Mouse (Mus musculus): ENCODE measurements around the gene AC161166.1. TPM values are rescaled to one million over a fixed set of nuclear protein-coding genes. Genes with fewer than 3 reads are reported as not detected.
"Not testable (repeated sequence)": the region's sequence is repeated elsewhere in the genome, so short reads cannot be mapped to it uniquely, and the experiment has no call there.

AC161166.1 gene
- polyA plus RNA-seq, 1 experiment from 2014 or later: 0.59 TPM

- H3K27me3 ChIP-seq (ENCODE audit: control insufficient read depth, insufficient read depth, low read length): peaks cover 13% of the 10 kb centered on the region
- H3K4me2 ChIP-seq: no peak overlapping the region
- WGBS: 21% methylated on average over 10 of the region's 10 CpGs
- peaks cover 41% of the 10 kb centered on the region for H3K4me1 ChIP-seq (ENCODE audit: control insufficient read depth, insufficient read depth, low read length)
- H3K4me3 ChIP-seq (ENCODE audit: low read depth, low read length): no peak overlapping the region
- no peaks in the 10 kb centered on the region for H3K9me3 ChIP-seq (ENCODE audit: control insufficient read depth, low read length)
- ATAC-seq (ENCODE audit: low FRiP score) (no peak), DNase-seq (ENCODE audit: low spot score, missing footprints) (no peak)
- peak overlapping the region; percentile 31; the same call in 1 of the 2 replicates for H3K9ac ChIP-seq (ENCODE audit: low read length)
- H3K36me3 ChIP-seq (ENCODE audit: control insufficient read depth, insufficient read depth, low read length): peaks cover 11% of the 10 kb centered on the region
- H3K27ac ChIP-seq (ENCODE audit: low read depth, low read length): no peak overlapping the region
These were observed 8.3 kb downstream of the AC161166.1 start for GRCm38 (mm10) chr7:24504004-24504403.

- no peak for ATAC-seq (ENCODE audit: low FRiP score)
- Histone ChIP-seq H3K36me3 (ENCODE audit: control insufficient read depth, insufficient read depth, low read length) (peaks cover 11% of the 10 kb centered on the region), H3K27ac (ENCODE audit: low read depth, low read length) (no peak overlapping the region), H3K27me3 (ENCODE audit: control insufficient read depth, insufficient read depth, low read length) (peaks cover 18% of the 10 kb centered on the region), H3K4me1 (ENCODE audit: control insufficient read depth, insufficient read depth, low read length) (peaks cover 33% of the 10 kb centered on the region), H3K9ac (ENCODE audit: low read length) (no peak overlapping the region), H3K9me3 (ENCODE audit: control insufficient read depth, low read length) (no peaks in the 10 kb centered on the region), H3K4me3 (ENCODE audit: low read depth, low read length) (no peak overlapping the region), H3K4me2 (no peak overlapping the region)
- no peak for DNase-seq (ENCODE audit: low spot score, missing footprints)
- WGBS: 55% methylated on average over 21 of the region's 21 CpGs
These were observed 10.8 kb downstream of the AC161166.1 start for GRCm38 (mm10) chr7:24501492-24501891.

- H3K9me3 ChIP-seq (ENCODE audit: control insufficient read depth, low read length): no peaks in the 10 kb centered on the region
- H3K27ac ChIP-seq (ENCODE audit: low read depth, low read length): no peak overlapping the region
- H3K4me2 ChIP-seq: no peak overlapping the region
- no peak overlapping the region for H3K4me3 ChIP-seq (ENCODE audit: low read depth, low read length)
- ATAC-seq (ENCODE audit: low FRiP score): no peak
- no peak for DNase-seq (ENCODE audit: low spot score, missing footprints)
- peaks cover 29% of the 10 kb centered on the region for H3K4me1 ChIP-seq (ENCODE audit: control insufficient read depth, insufficient read depth, low read length)
- H3K36me3 ChIP-seq (ENCODE audit: control insufficient read depth, insufficient read depth, low read length): peaks cover 11% of the 10 kb centered on the region
- 29% methylated on average over 7 of the region's 7 CpGs for WGBS
- peaks cover 18% of the 10 kb centered on the region for H3K27me3 ChIP-seq (ENCODE audit: control insufficient read depth, insufficient read depth, low read length)
- no peak overlapping the region for H3K9ac ChIP-seq (ENCODE audit: low read length)
These were observed 11.3 kb downstream of the AC161166.1 start for GRCm38 (mm10) chr7:24500929-24501328.

DNA sequence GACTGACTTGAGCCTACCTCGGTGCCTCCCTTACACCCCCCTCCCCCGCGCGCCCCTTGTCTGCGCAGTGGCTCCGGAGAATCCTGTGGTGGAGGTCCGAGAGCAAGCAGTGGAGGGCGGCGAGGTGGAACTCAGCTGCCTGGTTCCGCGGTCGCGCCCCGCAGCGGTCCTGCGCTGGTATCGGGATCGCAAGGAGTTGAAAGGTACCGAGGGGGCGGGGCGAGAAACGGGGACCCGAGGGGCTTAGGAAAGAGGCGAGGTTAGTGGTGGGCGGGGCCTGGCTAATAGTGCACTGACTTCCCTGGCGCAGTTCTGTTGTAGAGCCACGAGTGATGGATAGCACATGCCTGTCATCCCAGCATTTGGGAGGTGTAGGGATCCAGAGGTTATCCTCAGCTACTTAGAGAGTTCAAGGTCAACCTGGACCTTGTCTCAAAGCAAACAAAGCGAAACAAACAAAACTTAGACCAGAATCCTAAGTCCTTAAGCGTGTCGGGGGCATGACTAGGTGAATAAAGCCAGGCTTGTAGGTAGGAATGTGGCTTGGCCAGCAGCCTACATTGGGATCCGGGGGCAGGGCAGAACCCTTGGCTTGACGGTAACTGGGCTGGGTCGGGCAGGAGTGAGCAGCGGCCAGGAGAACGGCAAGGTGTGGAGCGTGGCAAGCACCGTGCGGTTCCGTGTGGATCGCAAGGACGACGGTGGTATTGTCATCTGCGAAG, 12.2 kb downstream of the AC161166.1 start:
- Histone ChIP-seq H3K36me3 (ENCODE audit: control insufficient read depth, insufficient read depth, low read length) (peaks cover 11% of the 10 kb centered on the region), H3K9me3 (ENCODE audit: control insufficient read depth, low read length) (no peaks in the 10 kb centered on the region), H3K4me1 (ENCODE audit: control insufficient read depth, insufficient read depth, low read length) (peaks cover 20% of the 10 kb centered on the region), H3K4me3 (ENCODE audit: low read depth, low read length) (no peak overlapping the region), H3K9ac (ENCODE audit: low read length) (0 out of 2 replicates have a peak overlapping the region, but pooled peaks have one; percentile 10), H3K27me3 (ENCODE audit: control insufficient read depth, insufficient read depth, low read length) (peaks cover 18% of the 10 kb centered on the region), H3K4me2 (peak overlapping the region; percentile 31; the same call in 1 of the 2 replicates), H3K27ac (ENCODE audit: low read depth, low read length) (no peak overlapping the region)
- peak; percentile 31; the same call in 1 of the 2 replicates for ATAC-seq (ENCODE audit: low FRiP score)
- DNase-seq (ENCODE audit: low spot score, missing footprints): peak; percentile 92
- 17% methylated on average over 43 of the region's 43 CpGs for WGBS

DNA sequence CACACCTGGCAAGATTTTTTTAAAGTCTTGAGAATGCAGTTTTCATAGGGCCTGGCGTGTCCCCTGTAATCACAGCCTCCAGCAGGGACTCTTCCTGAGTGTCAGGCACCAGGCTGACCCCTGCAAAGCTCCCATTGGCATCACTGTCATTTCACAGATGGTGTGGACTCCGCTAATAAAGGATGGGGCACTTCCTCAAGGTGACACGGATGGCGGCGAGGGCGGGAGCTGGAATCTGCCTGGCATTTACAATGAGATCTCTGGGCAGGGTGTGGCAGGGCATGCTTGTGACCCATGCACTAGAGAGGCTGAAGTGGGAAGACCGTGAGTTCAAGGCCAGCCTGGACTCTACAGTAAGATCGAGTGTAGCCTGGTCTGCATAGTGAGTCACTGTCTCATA, 24.0 kb downstream of the AC161166.1 start:
- no peak overlapping the region for H3K9ac ChIP-seq (ENCODE audit: low read length)
- no peak overlapping the region for H3K4me3 ChIP-seq (ENCODE audit: low read depth, low read length)
- peaks cover 20% of the 10 kb centered on the region for H3K4me1 ChIP-seq (ENCODE audit: control insufficient read depth, insufficient read depth, low read length)
- no peak overlapping the region for H3K27ac ChIP-seq (ENCODE audit: low read depth, low read length)
- WGBS: 87% methylated on average over 8 of the region's 8 CpGs
- no peaks in the 10 kb centered on the region for H3K27me3 ChIP-seq (ENCODE audit: control insufficient read depth, insufficient read depth, low read length)
- H3K9me3 ChIP-seq (ENCODE audit: control insufficient read depth, low read length): no peaks in the 10 kb centered on the region
- ATAC-seq (ENCODE audit: low FRiP score): no peak
- DNase-seq (ENCODE audit: low spot score, missing footprints): peak; percentile 2
- no peak overlapping the region for H3K4me2 ChIP-seq
- H3K36me3 ChIP-seq (ENCODE audit: control insufficient read depth, insufficient read depth, low read length): no peaks in the 10 kb centered on the region

DNA sequence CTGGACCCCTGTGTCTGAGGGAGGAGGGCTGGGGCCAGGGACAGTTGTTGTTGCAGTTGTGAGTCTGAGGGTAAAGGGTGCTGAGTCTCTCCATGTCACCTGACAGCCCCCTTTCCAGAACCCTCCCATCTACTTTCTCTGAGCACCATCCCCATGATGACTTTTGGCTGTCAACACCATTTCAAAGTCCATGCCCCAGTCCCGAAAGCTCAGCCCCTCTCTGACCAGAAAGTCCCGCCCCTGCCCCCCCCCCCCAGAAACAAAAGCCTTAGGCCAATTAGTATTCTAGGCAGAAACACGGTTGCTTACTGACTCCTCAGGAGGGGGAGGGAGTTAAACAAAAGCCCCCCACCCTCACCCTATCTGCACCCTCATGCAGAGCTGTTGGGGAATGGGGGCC, 24.9 kb downstream of the AC161166.1 start:
- Histone ChIP-seq H3K9me3 (ENCODE audit: control insufficient read depth, low read length) (no peaks in the 10 kb centered on the region), H3K36me3 (ENCODE audit: control insufficient read depth, insufficient read depth, low read length) (no peaks in the 10 kb centered on the region), H3K4me1 (ENCODE audit: control insufficient read depth, insufficient read depth, low read length) (peaks cover 24% of the 10 kb centered on the region), H3K9ac (ENCODE audit: low read length) (no peak overlapping the region), H3K4me3 (ENCODE audit: low read depth, low read length) (no peak overlapping the region), H3K27me3 (ENCODE audit: control insufficient read depth, insufficient read depth, low read length) (no peaks in the 10 kb centered on the region), H3K4me2 (no peak overlapping the region), H3K27ac (ENCODE audit: low read depth, low read length) (no peak overlapping the region)
- WGBS: 49% methylated on average over 3 of the region's 3 CpGs
- DNase-seq (ENCODE audit: low spot score, missing footprints) (peak; percentile 59), ATAC-seq (ENCODE audit: low FRiP score) (no peak)

GRCm38 (mm10) chr7:24486654-24487130, 25.6 kb downstream of the AC161166.1 start:
- Histone ChIP-seq H3K4me1 (ENCODE audit: control insufficient read depth, insufficient read depth, low read length) (peaks cover 24% of the 10 kb centered on the region), H3K36me3 (ENCODE audit: control insufficient read depth, insufficient read depth, low read length) (no peaks in the 10 kb centered on the region), H3K27me3 (ENCODE audit: control insufficient read depth, insufficient read depth, low read length) (no peaks in the 10 kb centered on the region), H3K4me3 (ENCODE audit: low read depth, low read length) (no peak overlapping the region), H3K4me2 (peak overlapping the region; percentile 28), H3K27ac (ENCODE audit: low read depth, low read length) (no peak overlapping the region; the same call in 1 of the 2 replicates), H3K9me3 (ENCODE audit: control insufficient read depth, low read length) (no peaks in the 10 kb centered on the region), H3K9ac (ENCODE audit: low read length) (peak overlapping the region; percentile 51; the same call in 1 of the 2 replicates)
- DNase-seq (ENCODE audit: low spot score, missing footprints) (peak; percentile 88), ATAC-seq (ENCODE audit: low FRiP score) (peak; percentile 66)
- WGBS: 58% methylated on average over 9 of the region's 9 CpGs

DNA sequence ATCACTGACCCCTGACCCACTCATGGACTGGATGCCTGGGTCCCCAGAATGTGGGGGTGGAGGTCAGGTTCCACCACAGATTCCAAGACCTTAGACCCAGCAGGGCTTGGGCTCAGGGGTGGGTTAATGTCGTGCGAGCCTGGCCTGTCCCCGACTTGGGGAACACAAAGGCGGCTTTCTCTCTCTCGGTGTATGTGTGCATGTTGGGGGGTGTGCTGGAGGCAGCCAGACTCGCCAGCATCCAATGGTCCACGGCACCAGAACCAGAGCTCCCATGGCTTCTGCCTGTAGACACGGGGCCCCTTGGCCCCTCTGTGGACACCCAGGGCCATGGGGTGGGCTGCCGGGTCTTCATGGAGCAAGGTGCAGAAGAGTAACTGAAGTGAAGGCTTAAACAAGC, 26.8 kb downstream of the AC161166.1 start:
- Histone ChIP-seq H3K9me3 (ENCODE audit: control insufficient read depth, low read length) (no peaks in the 10 kb centered on the region), H3K4me2 (no peak overlapping the region), H3K9ac (ENCODE audit: low read length) (peak overlapping the region; percentile 51), H3K27ac (ENCODE audit: low read depth, low read length) (no peak overlapping the region), H3K27me3 (ENCODE audit: control insufficient read depth, insufficient read depth, low read length) (peaks cover 7% of the 10 kb centered on the region), H3K36me3 (ENCODE audit: control insufficient read depth, insufficient read depth, low read length) (no peaks in the 10 kb centered on the region), H3K4me1 (ENCODE audit: control insufficient read depth, insufficient read depth, low read length) (peaks cover 29% of the 10 kb centered on the region), H3K4me3 (ENCODE audit: low read depth, low read length) (no peak overlapping the region)
- ATAC-seq (ENCODE audit: low FRiP score) (no peak), DNase-seq (ENCODE audit: low spot score, missing footprints) (peak; percentile 51)
- WGBS: 89% methylated on average over 9 of the region's 9 CpGs

GRCm38 (mm10) chr7:24483291-24483690, 29.0 kb downstream of the AC161166.1 start:
- not testable (repeated sequence) for DNase-seq (ENCODE audit: low spot score, missing footprints); H3K36me3 ChIP-seq (ENCODE audit: control insufficient read depth, insufficient read depth, low read length); ATAC-seq (ENCODE audit: low FRiP score); H3K27ac ChIP-seq (ENCODE audit: low read depth, low read length); H3K27me3 ChIP-seq (ENCODE audit: control insufficient read depth, insufficient read depth, low read length); H3K9me3 ChIP-seq (ENCODE audit: control insufficient read depth, low read length)
- Histone ChIP-seq H3K4me1 (ENCODE audit: control insufficient read depth, insufficient read depth, low read length) (peaks cover 29% of the 10 kb centered on the region), H3K4me2 (peak overlapping the region; percentile 95), H3K9ac (ENCODE audit: low read length) (peak overlapping the region; percentile 90), H3K4me3 (ENCODE audit: low read depth, low read length) (peak overlapping the region; percentile 84)
- 60% methylated on average over 6 of the region's 6 CpGs for WGBS

Measured in midbrain, embryonic 11.5 days (tissue).